In genomic region chr19:47836701-47837526, GRCm38 (mm10) we compare ENCODE assay signal across 8 mouse cellular contexts. TPM values are rescaled to one million over a fixed set of nuclear protein-coding genes. Genes with fewer than 3 reads are reported as not detected.
A peak's percentile ranks its signal among the peaks of the same experiment; 100 is the strongest.
DNase-seq lines count a peak whose midpoint lies in the region; ATAC-seq and TF ChIP-seq lines count a peak whose summit lies in the region.

No protein-coding gene starts in this region.

- peak overlapping the region; percentile 63 for H3K9ac ChIP-seq in hindbrain, embryonic 13.5 days

- peak overlapping the region; percentile 56 for H3K4me3 ChIP-seq in hindbrain, embryonic 13.5 days

- H3K9me3 ChIP-seq in hindbrain, embryonic 13.5 days: no peaks in the 10 kb centered on the region

- peak overlapping the region; percentile 81 for H3K4me2 ChIP-seq in hindbrain, embryonic 13.5 days

- DNase-seq in Patski (ENCODE audit: low read depth, low spot score): no peak
- DNase-seq in cerebellum, adult 8-10 months: peak; percentile 22
- peak; percentile 45 to 62 for DNase-seq in frontal cortex, postnatal 10 days (ENCODE audit: low spot score in 2 of 2)
- peak; percentile 27 to 30 for DNase-seq in left cerebral cortex, adult 8-10 months (ENCODE audit: low spot score in 2 of 2)
- peak; percentile 67 to 76 for DNase-seq in lung, postnatal 4 days
- peak; percentile 88 for DNase-seq in retina, postnatal 1 day
- peak; percentile 46 to 66 for DNase-seq in urinary bladder, postnatal 4 days (ENCODE audit: low spot score in 2 of 2)

- no peaks in the 10 kb centered on the region for H3K36me3 ChIP-seq in hindbrain, embryonic 13.5 days

- in situ Hi-C loops in Patski (cut with MboI; ENCODE audit: low pct_unique_long_range_greater_than_20kb): no loop called here

- POLR2A ChIA-PET in Patski (lab: Charles Lee): no interaction called here

- H3K4me1 ChIP-seq in hindbrain, embryonic 13.5 days (replicated peaks): peaks cover 2% of the 10 kb centered on the region; the same call in 1 of the 2 replicates

- 2% methylated on average over 48 of the region's 49 CpGs for WGBS in hindbrain, embryonic 13.5 days

- ATAC-seq in Patski: peak; percentile 95
- ATAC-seq in hindbrain, embryonic 13.5 days (ENCODE audit: low FRiP score): peak; percentile 96

- CTCF ChIA-PET in Patski (lab: Charles Lee): no interaction called here

- TF ChIP-seq CTCF in Patski (IDR thresholded peaks at IDR 0.05): peak; percentile 81

- H3K27ac ChIP-seq in hindbrain, embryonic 13.5 days: no peak overlapping the region

- H3K27me3 ChIP-seq in Patski: peaks cover 39% of the 10 kb centered on the region
- peaks cover 14% of the 10 kb centered on the region for H3K27me3 ChIP-seq in hindbrain, embryonic 13.5 days

RNA-seq across cellular contexts. Expression of gene Gsto1, which starts 17.9 kb away (rescaled TPM):
- 86.5 TPM for polyA plus RNA-seq in Patski (2021)
- 117 and 118 TPM in 2 replicates for polyA plus RNA-seq in hindbrain, embryonic 13.5 days (2015; fragmentation: Nextera tagmentation; extraction: Ambion mirVana)
- 10 to 100 TPM; 47.5 to 55.8 (median 51.4) TPM for total RNA-seq in left cerebral cortex, adult 8-10 months (2022)

RNA-seq across cellular contexts. Expression of gene Gsto2, which starts 28.4 kb away (rescaled TPM):
- 2.0 TPM for polyA plus RNA-seq in Patski (2021)
- polyA plus RNA-seq in hindbrain, embryonic 13.5 days (2015; fragmentation: Nextera tagmentation; extraction: Ambion mirVana): 1.1 and 1.8 TPM in 2 replicates
- 1 to 10 TPM; 1.5 to 2.6 (median 2.2) TPM for total RNA-seq in left cerebral cortex, adult 8-10 months (2022)
